Mouse (Mus musculus): Measurements from ENCODE around the gene Pitx2. TPM values are rescaled to one million over a fixed set of nuclear protein-coding genes. Genes with fewer than 3 reads are reported as not detected.

Gene Pitx2
- polyA plus RNA-seq, 1 experiment from 2014 or later: 41.3 TPM

Other genes starting within 250 kb of the Pitx2 start
- 14.6 and 15.5 TPM in 2 replicates for gene Enpep, start 132.8 kb downstream of the Pitx2 start, polyA plus RNA-seq (2016; fragmentation: Nextera tagmentation; extraction: Ambion mirVana)

Data from heart, embryonic 12.5 days (tissue).